Mouse (Mus musculus): Measurements from ENCODE around the gene Cux1. TPM values are rescaled to one million over a fixed set of nuclear protein-coding genes. Genes with fewer than 3 reads are reported as not detected.

The Cux1 gene
- polyA plus RNA-seq, 1 experiment from 2014 or later = 130 TPM

DNA sequence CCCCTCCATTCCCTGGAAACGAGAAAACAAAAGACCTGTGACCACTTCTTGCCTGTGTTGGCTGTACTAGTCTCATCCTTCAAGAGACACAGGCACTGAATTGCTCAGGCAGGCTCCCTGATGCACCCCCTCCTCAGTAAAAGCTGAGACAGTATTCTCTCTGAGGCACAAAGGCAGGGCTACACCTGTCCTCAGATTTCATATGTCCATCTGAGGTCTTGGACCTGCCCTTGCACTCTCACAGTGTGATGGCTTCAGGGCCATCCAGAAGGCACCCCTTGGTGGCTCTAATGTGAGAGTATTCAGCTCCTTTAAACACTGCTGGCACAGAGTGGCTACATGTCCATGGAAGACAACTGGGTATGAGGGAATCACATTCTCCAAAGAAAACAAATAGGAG, 32.1 kb downstream of the Cux1 start:
- Histone ChIP-seq H3K27me3 (ENCODE audit: control insufficient read depth, insufficient read depth, low read length) (no peaks in the 10 kb centered on the region), H3K9ac (ENCODE audit: low read length) (no peak overlapping the region), H3K4me3 (ENCODE audit: low read depth, low read length) (no peak overlapping the region), H3K36me3 (ENCODE audit: control insufficient read depth, insufficient read depth, low read length) (no peaks in the 10 kb centered on the region), H3K9me3 (ENCODE audit: control insufficient read depth, low read length) (no peaks in the 10 kb centered on the region), H3K4me2 (no peak overlapping the region), H3K4me1 (ENCODE audit: control insufficient read depth, insufficient read depth, low read length) (no peaks in the 10 kb centered on the region; the same call in 1 of the 2 replicates), H3K27ac (ENCODE audit: low read depth, low read length) (no peak overlapping the region)
- DNase-seq (ENCODE audit: low spot score, missing footprints) (peak; percentile 47), ATAC-seq (ENCODE audit: low FRiP score) (no peak)
- WGBS = 52% methylated on average over 1 of the region's 1 CpGs

DNA sequence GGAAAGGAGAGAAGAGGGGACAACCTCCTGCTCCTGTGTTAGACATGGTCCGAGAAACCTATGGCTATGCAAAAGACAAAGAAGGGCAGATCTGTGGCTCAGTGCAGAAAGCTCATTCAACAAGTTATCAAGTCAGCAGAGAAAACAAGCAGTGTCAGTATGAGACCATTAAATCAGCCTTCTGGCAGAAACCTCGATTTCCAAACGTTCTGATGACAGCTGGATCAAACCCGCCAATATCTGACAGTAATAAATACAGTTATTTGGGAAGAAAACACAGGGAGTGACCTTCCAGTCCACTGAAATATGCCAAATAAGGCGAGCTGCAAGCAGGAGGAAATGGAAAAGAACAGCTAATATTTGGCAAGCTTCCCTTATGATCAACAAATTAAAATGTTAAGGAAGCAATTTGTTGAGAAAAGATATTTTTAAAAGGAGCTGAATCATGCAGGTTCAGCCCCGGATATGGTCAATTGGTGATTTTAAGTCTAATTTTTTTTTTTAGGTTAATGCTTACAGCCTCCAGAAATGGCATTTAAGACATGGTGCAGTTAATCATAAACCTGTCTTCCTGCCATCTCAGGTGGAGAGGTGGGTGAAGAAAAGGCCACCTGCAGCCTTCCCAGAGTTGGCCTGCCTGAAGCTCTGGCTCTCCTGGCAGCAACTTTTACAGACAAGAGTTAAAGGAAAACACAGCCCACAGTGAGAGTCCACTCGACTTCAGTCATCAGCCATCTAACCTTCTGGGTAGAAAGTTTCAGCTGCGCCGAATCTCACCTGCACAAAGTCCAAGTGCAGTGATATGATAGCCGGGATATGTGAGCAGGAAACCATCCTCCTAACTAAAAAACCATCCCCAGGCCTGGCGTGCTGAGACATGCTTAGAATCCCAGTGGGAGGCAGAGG, 33.7 kb downstream of the Cux1 start:
- Histone ChIP-seq H3K27me3 (ENCODE audit: control insufficient read depth, insufficient read depth, low read length) (no peaks in the 10 kb centered on the region), H3K4me1 (ENCODE audit: control insufficient read depth, insufficient read depth, low read length) (no peaks in the 10 kb centered on the region), H3K36me3 (ENCODE audit: control insufficient read depth, insufficient read depth, low read length) (no peaks in the 10 kb centered on the region), H3K4me2 (no peak overlapping the region), H3K9ac (ENCODE audit: low read length) (no peak overlapping the region), H3K4me3 (ENCODE audit: low read depth, low read length) (no peak overlapping the region), H3K27ac (ENCODE audit: low read depth, low read length) (no peak overlapping the region), H3K9me3 (ENCODE audit: control insufficient read depth, low read length) (no peaks in the 10 kb centered on the region)
- DNase-seq (ENCODE audit: low spot score, missing footprints) (peak; percentile 61), ATAC-seq (ENCODE audit: low FRiP score) (no peak)
- WGBS = 88% methylated on average over 11 of the region's 11 CpGs

DNA sequence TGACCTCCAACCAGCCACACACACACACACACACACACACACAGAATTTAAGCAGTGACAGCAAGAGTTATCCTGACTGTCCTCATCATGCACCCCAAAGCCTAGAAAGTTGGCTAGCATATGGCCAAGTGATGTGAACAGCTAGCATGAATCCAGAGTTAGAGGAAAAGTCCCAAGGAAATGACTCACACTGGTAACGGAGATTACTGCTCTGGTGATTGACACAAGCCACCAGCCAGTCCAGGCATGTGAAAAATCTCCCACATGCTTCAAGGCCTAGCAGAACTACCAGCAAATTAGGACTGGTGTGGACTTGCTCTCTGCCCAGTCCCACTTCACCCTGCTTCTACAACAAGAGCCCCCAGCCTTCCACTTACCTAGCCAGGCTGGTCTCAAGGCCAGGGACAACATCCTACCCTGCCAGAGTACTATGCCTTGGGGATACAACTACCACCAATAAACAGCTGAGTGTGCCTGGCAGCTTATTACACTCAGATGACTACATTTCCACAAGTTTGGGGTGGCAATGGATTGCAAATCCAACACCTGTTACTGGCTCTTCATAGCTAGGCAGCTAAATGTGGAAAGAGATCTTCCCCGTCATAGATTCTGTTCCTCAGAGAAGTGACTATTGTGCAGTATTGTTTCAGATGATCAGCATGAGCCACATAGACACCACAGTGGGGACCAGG, 35.5 kb downstream of the Cux1 start:
- H3K9me3 ChIP-seq (ENCODE audit: control insufficient read depth, low read length) = no peaks in the 10 kb centered on the region
- H3K4me2 ChIP-seq = no peak overlapping the region
- H3K27ac ChIP-seq (ENCODE audit: low read depth, low read length) = no peak overlapping the region
- no peaks in the 10 kb centered on the region for H3K36me3 ChIP-seq (ENCODE audit: control insufficient read depth, insufficient read depth, low read length)
- no peaks in the 10 kb centered on the region for H3K27me3 ChIP-seq (ENCODE audit: control insufficient read depth, insufficient read depth, low read length)
- no peak overlapping the region for H3K9ac ChIP-seq (ENCODE audit: low read length)
- 88% methylated on average over 2 of the region's 2 CpGs for WGBS
- H3K4me1 ChIP-seq (ENCODE audit: control insufficient read depth, insufficient read depth, low read length) = no peaks in the 10 kb centered on the region
- no peak overlapping the region for H3K4me3 ChIP-seq (ENCODE audit: low read depth, low read length)
- ATAC-seq (ENCODE audit: low FRiP score) (no peak), DNase-seq (ENCODE audit: low spot score, missing footprints) (peak; percentile 51)

- Histone ChIP-seq H3K27me3 (ENCODE audit: control insufficient read depth, insufficient read depth, low read length) (no peaks in the 10 kb centered on the region), H3K36me3 (ENCODE audit: control insufficient read depth, insufficient read depth, low read length) (no peaks in the 10 kb centered on the region), H3K27ac (ENCODE audit: low read depth, low read length) (no peak overlapping the region), H3K4me1 (ENCODE audit: control insufficient read depth, insufficient read depth, low read length) (no peaks in the 10 kb centered on the region), H3K4me2 (no peak overlapping the region), H3K9me3 (ENCODE audit: control insufficient read depth, low read length) (no peaks in the 10 kb centered on the region), H3K9ac (ENCODE audit: low read length) (no peak overlapping the region), H3K4me3 (ENCODE audit: low read depth, low read length) (no peak overlapping the region)
- 85% methylated on average over 1 of the region's 1 CpGs for WGBS
- DNase-seq (ENCODE audit: low spot score, missing footprints) (peak; percentile 56), ATAC-seq (ENCODE audit: low FRiP score) (no peak)
Observed at GRCm38 (mm10) chr5:136530931-136531330, 36.4 kb downstream of the Cux1 start.

- Histone ChIP-seq H3K4me2 (no peak overlapping the region), H3K27me3 (ENCODE audit: control insufficient read depth, insufficient read depth, low read length) (no peaks in the 10 kb centered on the region), H3K9ac (ENCODE audit: low read length) (no peak overlapping the region), H3K4me1 (ENCODE audit: control insufficient read depth, insufficient read depth, low read length) (0 out of 2 replicates have a peak, but pooled peaks cover 2% of the 10 kb centered on the region), H3K27ac (ENCODE audit: low read depth, low read length) (no peak overlapping the region), H3K9me3 (ENCODE audit: control insufficient read depth, low read length) (no peaks in the 10 kb centered on the region), H3K36me3 (ENCODE audit: control insufficient read depth, insufficient read depth, low read length) (no peaks in the 10 kb centered on the region), H3K4me3 (ENCODE audit: low read depth, low read length) (no peak overlapping the region)
- DNase-seq (ENCODE audit: low spot score, missing footprints) (peak; percentile 57), ATAC-seq (ENCODE audit: low FRiP score) (no peak)
Observed at GRCm38 (mm10) chr5:136529165-136529564, 38.1 kb downstream of the Cux1 start.

GRCm38 (mm10) chr5:136527871-136528270, 39.4 kb downstream of the Cux1 start:
- no peak for ATAC-seq (ENCODE audit: low FRiP score)
- Histone ChIP-seq H3K4me3 (ENCODE audit: low read depth, low read length) (no peak overlapping the region), H3K36me3 (ENCODE audit: control insufficient read depth, insufficient read depth, low read length) (no peaks in the 10 kb centered on the region), H3K27ac (ENCODE audit: low read depth, low read length) (no peak overlapping the region), H3K4me2 (no peak overlapping the region), H3K4me1 (ENCODE audit: control insufficient read depth, insufficient read depth, low read length) (0 out of 2 replicates have a peak, but pooled peaks cover 2% of the 10 kb centered on the region), H3K9ac (ENCODE audit: low read length) (no peak overlapping the region), H3K27me3 (ENCODE audit: control insufficient read depth, insufficient read depth, low read length) (no peaks in the 10 kb centered on the region), H3K9me3 (ENCODE audit: control insufficient read depth, low read length) (no peaks in the 10 kb centered on the region)
- no peak for DNase-seq (ENCODE audit: low spot score, missing footprints)
- WGBS = 97% methylated on average over 1 of the region's 1 CpGs

DNA sequence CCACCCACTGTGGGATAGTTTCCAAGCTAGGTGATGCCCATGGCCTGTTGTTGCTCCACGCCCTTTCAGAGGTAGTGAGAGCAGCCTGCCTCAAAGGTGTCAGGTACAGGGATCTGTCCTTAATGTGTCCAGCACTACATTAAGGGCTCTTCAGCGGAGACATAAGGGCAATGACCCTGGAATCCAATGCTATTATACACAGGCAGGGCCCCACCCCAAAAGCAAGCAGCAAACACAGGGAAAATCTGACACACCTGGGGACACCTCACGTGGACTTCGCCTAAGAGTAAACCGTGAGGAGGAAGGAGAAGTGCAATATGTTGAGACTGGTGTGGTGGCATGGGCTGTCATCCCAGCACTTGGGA, 40.8 kb downstream of the Cux1 start:
- 88% methylated on average over 5 of the region's 5 CpGs for WGBS
- no peak overlapping the region for H3K9ac ChIP-seq (ENCODE audit: low read length)
- no peak for ATAC-seq (ENCODE audit: low FRiP score)
- DNase-seq (ENCODE audit: low spot score, missing footprints) = no peak
- H3K36me3 ChIP-seq (ENCODE audit: control insufficient read depth, insufficient read depth, low read length) = no peaks in the 10 kb centered on the region
- 0 out of 2 replicates have a peak, but pooled peaks cover 2% of the 10 kb centered on the region for H3K4me1 ChIP-seq (ENCODE audit: control insufficient read depth, insufficient read depth, low read length)
- H3K9me3 ChIP-seq (ENCODE audit: control insufficient read depth, low read length) = no peaks in the 10 kb centered on the region
- no peak overlapping the region for H3K27ac ChIP-seq (ENCODE audit: low read depth, low read length)
- no peaks in the 10 kb centered on the region for H3K27me3 ChIP-seq (ENCODE audit: control insufficient read depth, insufficient read depth, low read length)
- no peak overlapping the region for H3K4me3 ChIP-seq (ENCODE audit: low read depth, low read length)
- H3K4me2 ChIP-seq = no peak overlapping the region

DNA sequence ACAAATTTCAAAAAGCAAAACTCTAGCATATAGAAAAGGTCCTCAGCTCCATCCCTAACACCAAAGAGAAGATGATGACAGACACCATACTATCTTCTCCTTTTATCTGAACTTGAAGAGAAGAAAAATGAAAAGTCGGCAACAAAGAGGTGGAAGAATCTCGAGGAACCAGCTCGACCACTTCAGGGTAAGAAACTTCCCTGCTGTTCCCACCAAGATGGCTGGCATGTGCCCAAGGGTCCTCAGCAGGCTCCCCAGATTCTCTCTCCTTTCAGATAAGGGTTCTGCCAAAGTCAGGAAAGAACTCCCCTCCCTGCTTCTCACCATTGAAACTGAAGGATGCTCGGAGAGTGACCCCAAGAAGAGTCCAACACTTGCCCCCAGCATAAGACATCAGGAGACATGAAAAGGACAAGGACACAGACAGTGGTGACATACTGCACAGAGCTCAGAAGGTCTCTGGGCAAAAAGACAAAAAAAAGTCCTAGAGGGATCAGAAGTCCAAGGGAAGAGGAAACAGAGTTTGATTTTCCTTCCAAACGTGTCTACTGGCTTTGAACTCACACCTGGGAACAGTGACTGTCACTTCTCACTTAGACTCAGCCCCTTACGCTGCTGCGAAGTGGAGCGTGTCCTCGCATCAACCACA, 41.3 kb downstream of the Cux1 start:
- no peak for ATAC-seq (ENCODE audit: low FRiP score)
- WGBS = 89% methylated on average over 9 of the region's 9 CpGs

More for the DNA sequence above, 41.3 kb downstream of the Cux1 start:
- Histone ChIP-seq H3K4me3 (ENCODE audit: low read depth, low read length) (no peak overlapping the region), H3K27ac (ENCODE audit: low read depth, low read length) (no peak overlapping the region), H3K27me3 (ENCODE audit: control insufficient read depth, insufficient read depth, low read length) (no peaks in the 10 kb centered on the region), H3K36me3 (ENCODE audit: control insufficient read depth, insufficient read depth, low read length) (no peaks in the 10 kb centered on the region), H3K4me2 (no peak overlapping the region), H3K9me3 (ENCODE audit: control insufficient read depth, low read length) (no peaks in the 10 kb centered on the region), H3K4me1 (ENCODE audit: control insufficient read depth, insufficient read depth, low read length) (0 out of 2 replicates have a peak, but pooled peaks cover 2% of the 10 kb centered on the region), H3K9ac (ENCODE audit: low read length) (no peak overlapping the region)
- DNase-seq (ENCODE audit: low spot score, missing footprints) = peak; percentile 75

Measured in midbrain, embryonic 11.5 days (tissue).